Mouse (Mus musculus) neural tube, embryonic 10.5 days (tissue): ENCODE measurements around the gene Cd93.
A peak's percentile ranks its signal among the peaks of the same experiment; 100 is the strongest.

Experiments used
- DNase-seq: peaks from one replicate; pipeline ENCODE4 v3.0.0-alpha.2; 2017; ENCODE audit warnings: low spot score; ENCODE audit errors: extremely low spot score

Gene Cd93

DNA sequence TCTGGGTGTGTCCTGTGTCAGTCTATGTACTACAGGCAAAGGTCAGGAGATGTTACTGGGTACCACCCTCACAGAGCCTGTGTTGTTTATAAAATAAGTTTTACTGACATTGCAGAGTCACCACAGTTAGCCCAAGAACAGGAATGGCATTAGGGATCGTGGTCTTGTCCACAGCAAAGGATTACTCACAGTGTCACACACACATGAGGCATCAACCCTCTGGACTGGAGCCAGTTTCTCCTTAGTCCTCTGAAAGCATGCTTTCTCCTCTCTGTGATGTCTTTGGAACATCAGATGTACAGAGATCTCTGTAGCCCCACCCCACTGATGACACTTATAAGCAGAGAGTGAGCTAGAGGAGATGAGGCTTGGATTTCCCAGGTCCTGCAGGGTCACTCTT lies 41.1 kb downstream of the Cd93 start:
- no peak for DNase-seq

DNA sequence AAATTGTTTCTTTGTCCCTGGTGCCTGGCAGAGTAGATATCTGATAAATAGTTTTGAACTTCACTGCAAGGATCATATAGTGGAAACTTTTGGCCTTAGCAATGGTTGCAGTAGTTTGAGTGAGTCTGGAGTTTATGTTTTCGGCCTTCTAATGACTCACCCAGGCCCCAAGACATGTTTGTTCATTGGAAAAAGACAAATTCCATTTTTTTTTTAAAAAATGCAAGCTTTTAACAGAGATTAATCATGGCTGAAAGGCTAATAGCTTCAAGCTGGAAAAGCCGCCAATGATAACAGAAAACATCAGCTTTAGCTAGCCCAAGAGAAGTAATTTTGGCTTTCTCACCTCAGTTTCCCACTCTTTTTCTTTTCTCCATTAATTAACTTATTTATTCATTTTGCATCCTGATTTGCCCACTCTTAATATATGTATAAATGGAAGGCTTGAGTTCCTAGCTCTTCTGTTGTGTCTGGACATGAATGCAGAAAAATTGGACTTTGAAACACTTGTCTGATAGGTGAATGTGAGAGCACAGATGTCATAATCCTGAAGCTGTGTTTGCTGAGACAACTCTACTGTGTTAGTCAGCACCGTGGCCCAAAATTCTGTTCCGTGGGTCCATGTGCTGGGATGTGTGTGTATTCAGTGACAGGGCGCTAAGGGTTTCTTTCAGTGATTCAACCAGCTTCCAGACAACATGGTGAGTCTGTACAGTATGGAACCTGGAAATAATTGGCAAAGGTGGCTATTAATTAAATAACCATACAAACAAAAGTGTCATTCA lies 44.3 kb downstream of the Cd93 start:
- no peak for DNase-seq

DNA sequence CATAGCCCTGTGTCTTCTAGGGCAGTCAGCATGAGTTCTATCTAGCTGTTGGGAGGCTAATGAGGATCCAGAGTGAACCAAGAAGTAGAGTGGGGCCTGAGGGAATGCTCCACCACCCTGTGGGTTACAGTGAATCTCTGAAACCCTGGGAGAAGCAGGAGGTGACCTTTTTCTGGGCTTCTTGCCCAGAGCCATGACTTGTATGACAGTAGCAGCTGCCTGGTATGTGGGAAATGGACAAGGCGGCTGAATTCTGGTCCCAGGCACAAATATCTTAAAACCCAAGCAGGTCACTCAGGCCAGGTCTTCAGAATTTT lies 45.6 kb downstream of the Cd93 start:
- no peak for DNase-seq

DNA sequence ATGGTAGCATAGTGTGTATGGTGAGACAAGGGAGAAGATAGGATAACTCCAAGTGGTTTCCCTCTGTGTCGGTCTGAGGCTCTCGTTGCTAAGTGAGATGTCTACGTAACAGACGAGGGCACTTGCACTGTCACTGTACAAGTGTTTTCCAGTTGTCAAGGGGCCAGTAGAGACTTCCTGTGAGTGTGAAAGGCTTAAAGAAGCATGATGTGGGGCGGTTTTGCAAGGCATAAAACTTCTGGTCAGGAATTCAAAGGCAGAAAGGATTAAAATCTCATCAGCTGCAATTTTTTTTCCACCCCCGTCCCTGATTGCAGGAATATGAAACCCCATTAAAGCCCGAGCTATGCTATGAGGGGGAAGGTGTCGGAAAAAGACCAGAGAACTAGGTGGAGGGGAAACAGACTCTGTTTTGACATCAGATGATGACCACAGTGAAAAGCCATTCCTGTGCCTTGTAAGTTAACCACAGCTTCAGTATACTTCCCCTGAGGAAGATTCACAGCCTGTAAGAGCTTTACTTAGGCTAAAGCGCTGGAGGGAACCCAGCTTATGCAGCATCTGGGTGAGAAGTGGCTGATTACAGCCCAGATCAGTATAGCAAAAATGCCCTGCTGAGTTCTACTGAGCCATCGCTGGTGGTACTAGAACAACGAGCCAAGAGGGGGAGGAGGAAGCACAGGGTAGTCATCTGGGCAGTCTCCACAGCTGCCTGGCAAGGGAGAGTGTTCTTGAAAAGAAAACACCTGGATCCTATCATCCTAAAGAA lies 46.2 kb downstream of the Cd93 start:
- DNase-seq = no peak

DNA sequence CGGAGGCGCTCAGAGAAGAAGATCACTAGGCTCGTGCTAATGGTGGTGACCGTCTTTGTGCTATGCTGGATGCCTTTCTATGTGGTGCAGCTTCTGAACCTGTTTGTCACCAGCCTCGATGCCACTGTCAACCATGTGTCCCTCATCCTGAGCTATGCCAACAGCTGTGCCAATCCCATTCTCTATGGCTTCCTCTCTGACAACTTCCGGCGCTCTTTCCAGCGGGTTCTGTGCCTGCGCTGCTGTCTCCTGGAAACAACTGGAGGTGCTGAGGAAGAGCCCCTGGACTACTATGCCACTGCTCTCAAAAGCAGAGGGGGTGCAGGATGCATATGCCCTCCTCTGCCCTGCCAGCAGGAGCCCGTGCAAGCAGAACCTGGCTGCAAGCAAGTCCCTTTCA lies 47.2 kb downstream of the Cd93 start:
- no peak for DNase-seq

DNA sequence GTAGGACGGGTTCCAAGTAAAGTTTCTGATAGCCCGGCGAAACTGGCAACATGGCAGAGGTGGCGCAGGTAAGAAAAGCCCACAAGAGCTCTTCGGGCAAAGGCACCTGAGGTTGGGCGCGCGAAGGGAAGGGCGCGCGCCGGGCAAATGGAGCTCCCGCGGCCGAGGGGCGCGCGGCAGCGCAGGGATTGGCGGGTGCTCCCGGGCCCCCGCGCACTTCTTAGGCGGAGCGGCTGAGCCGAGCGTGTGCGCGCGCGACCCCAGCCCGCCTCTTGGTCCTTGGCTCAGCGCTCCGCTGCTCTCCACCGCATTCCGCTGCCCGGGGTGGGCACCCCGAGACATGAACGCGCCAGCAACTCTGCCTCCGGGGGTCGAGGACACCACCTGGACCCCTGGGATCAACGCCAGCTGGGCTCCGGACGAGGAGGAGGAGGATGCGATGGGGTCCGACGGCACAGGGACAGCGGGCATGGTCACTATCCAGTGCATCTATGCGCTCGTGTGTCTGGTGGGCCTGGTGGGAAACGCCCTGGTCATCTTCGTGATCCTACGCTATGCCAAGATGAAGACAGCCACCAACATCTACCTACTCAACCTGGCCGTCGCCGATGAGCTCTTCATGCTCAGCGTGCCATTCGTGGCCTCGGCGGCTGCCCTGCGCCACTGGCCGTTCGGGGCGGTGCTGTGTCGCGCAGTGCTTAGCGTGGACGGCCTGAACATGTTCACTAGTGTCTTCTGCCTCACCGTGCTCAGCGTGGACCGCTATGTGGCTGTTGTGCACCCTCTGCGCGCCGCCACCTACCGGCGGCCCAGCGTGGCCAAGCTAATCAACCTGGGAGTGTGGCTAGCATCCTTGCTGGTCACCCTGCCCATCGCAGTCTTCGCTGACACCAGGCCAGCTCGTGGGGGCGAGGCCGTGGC lies 48.0 kb downstream of the Cd93 start, which contains the start of gene Sstr4:
Sstr4 (plus strand) TSS at position 214 of the 921 bp plus-strand sequence.
- peak; percentile 65 for DNase-seq

DNA sequence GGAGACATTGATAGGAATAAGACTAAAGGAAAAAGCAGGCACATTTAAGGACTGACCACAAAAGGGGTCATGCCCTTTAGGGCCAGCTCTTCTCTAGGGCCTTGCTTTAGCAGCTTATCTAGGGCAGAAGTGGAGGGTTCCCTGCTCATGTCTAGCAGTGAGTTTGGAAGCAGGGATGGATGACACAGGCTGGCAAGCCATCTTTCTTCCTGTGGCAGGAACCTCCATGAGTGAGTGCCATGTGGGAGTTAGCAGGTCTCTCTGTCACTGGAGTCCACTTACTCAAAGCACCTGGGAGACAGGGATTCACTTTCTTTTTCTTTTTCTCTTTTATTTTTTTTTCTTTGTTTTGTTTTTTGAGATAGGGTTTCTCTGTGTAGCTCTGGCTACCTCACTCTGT lies 49.5 kb downstream of the Cd93 start:
- no peak for DNase-seq

DNA sequence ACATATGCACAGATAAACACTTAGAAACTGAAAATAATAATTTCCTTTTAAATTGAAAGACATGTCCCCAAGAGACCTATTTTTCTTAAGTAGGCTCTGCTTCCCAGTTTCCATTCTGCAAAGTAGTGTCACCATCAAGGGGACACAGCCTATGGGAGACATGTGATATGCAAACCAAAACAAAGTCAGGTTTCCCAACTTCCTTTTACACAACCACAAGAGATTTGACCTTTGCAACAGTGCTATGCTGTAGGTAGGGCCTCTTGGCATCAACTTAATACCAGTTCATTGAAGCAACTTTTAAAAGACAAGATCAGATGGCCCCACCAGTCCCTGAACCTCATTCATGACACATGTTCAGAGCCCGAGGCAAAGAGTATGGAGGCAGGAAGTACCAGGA lies 50.2 kb downstream of the Cd93 start:
- no peak for DNase-seq

DNA sequence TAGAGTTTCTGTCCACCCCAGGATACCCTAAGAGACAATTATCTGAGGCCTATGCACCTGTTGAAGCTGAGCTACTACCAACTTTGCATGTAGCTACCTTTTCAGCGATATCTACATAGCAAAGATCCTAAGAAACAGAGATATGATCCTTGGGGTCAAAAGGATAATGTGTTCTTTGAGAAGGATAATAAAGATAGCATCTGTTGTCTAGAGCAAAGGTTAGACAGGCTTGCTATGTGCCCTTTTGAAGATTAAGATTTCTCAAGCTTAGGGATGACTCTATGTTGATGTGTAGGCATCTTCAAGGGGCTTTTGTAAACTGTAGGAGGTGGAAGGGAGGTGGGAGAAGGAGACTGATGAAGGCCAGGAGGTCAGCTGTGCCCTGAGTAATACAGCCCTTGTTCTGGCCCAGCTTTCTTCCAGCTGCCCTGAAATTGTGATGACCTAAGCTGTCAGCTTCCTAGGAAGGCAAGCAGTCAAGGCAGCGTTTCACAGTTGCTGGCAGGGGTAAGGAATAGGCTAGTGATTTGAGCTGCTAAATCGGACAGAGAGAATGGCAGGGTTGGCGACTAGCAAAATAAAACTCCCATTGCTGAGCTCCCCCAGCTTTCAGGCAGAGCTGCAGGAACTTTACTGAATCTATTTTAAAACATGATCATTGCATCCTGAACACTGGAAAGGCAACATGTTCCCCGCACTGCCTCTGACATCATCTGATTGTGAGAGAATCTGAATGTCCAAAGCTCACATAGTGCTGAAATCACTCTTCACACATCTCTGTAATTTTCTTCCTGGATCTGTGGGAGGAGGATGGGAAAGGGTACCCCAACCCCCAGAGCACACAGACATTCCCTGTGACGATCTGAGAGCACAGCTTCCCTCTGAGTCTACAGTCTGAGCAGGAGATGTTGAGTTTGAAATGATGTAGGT lies 55.4 kb downstream of the Cd93 start:
- DNase-seq = no peak

DNA sequence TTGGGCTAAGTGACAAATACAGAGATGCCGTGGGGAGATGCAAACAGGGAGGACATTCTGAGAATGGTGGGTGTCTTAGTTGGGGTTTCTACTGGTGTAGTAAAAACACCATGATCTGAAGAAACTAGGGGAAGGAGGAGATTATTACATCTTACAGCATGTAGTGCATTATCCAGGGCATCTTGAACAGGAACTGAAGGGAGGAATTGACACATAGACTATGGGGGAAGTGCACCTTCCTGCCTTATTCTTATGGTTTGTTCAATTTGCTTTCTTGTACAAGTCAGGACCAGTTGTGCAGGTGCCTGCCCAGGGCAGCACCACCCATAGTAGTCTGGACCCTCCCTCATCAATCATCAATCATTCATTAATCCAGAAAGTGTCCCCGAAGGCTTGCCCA lies 56.4 kb downstream of the Cd93 start:
- DNase-seq = no peak
